Mouse (Mus musculus) embryo, embryonic 9.5 days (tissue): Measurements from ENCODE around the gene Tpsab1.

Source experiments
- DNase-seq: peaks from one replicate; pipeline ENCODE4 v3.0.0-alpha.2; 2017; ENCODE audit errors: extremely low spot score

The Tpsab1 gene

DNA sequence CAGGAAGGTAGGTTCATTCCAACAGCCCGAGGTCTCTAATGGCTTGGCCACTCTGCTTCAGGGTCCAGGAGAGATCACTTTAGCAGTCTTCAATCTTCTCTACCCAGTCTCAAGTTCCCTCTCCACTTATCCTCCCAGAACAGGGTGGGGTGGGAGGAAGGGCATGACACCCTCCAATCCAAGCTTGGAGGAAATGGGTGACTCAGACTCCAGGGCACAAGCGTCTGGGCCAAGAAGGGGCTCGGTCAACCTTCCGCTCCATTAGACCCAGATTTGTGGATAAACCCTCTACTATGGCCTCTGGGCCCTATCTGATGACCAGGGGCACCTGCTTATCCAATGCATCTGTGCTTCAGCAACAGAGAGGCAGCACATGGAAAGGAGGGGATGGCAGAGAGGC is at the start of gene Tpsab1:
Gene Tpsab1 (minus strand): TSS at position 101 of the 400 bp plus-strand sequence.
- DNase-seq: no peak

DNA sequence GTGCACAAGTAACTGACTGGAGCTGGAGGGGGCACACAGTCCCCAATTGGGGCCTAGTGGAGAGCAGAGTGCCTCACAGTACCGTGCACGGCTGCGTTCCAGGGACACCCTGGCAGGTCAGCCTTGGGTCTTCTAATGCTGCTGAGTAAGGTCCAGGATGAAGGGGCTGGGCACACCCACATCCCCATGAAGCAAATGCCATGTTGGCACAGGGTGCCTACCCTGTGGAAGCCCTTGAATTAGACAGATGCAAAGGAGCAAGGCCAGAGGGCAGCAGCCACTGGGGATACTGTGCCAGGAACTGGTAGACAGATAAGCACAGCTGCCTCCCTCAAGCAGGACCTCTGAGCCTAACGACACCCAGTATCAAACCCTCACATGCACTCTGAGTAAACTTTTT is 49.2 kb upstream of the Tpsab1 start:
- no peak for DNase-seq

DNA sequence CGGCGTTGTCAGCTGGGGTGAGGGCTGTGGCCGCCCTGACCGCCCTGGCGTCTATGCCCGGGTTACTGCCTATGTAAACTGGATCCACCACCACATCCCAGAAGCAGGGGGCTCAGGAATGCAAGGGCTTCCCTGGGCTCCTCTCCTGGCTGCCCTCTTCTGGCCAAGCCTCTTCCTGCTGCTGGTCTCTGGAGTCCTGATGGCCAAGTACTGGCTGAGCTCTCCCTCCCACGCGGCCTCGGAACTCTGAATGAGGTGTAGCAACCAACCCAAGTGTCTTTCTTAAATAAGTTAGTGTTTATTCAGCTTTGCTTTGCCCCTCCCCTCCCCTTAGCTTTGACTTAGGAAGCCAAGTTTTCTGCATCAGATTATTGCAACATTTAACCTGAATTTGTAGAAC is 28.6 kb upstream of the Tpsab1 start:
- peak; percentile 32 for DNase-seq

DNA sequence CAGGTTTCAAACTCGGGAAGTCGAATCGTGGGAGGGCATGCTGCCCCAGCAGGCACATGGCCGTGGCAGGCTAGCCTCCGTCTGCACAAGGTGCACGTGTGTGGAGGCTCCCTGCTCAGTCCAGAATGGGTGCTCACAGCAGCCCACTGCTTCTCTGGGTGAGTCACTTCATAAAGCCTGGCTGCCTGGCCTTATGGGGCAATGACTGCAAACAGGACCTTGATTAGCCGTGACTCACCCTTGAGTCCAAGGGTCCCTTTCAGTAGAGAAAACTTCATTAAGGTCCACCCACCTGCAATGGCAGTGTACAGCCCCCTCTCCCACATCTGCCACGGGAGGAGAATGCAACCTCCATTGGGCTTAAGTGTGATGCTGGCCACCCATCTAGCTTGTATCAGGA is 27.1 kb upstream of the Tpsab1 start:
- DNase-seq: no peak

DNA sequence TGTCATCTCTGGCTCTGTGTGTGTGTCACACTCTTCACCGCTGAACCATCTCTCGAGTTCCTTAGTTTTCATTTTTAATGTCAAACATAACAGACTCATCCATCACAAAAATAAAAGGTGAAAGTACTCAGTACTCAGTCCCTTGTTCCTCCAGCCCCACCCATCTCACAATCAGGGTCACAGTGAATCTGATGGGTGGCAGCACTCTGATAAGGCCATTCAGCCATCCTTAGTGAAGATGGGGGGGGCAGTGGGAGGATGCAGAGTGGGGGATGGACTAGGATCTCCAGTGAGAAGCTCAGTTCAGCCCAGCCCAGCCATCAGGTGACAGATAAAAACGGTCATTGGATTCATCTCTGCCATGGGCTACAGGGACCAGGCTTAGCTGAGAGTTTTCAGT is 23.6 kb upstream of the Tpsab1 start, which contains the start of gene Tpsg1:
Gene Tpsg1 (plus strand): TSS at position 301 of the 400 bp plus-strand sequence.
- DNase-seq: no peak

- DNase-seq: no peak
Measured at GRCm38 (mm10) chr17:25366005-25366404, 20.6 kb upstream of the Tpsab1 start, which contains the start of gene Tpsb2. TSS of gene Tpsb2 (plus strand) at chr17:25366305.

- DNase-seq: peak; percentile 55
Measured at GRCm38 (mm10) chr17:25363726-25364125, 18.4 kb upstream of the Tpsab1 start.

DNA sequence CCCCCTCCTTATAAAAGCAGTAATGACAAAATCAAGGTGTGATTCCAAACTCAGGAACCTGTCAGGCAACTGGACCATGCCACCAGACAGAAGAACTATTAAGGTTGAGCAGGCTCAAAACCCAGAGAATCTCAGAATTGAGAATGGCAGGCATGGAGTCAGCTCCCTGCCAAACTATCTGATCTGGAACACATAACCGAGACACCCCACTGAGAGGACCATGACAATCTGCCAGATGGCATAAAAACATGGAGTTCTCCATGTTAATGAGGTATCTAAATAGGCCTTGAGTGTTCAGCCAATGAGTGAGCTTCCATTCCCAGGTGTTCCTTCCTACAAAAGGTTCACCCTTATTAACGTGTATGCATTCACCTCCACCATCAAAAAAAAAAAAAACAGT is 15.9 kb upstream of the Tpsab1 start:
- no peak for DNase-seq

GRCm38 (mm10) chr17:25341490-25341889 is 3.9 kb downstream of the Tpsab1 start:
- no peak for DNase-seq

DNA sequence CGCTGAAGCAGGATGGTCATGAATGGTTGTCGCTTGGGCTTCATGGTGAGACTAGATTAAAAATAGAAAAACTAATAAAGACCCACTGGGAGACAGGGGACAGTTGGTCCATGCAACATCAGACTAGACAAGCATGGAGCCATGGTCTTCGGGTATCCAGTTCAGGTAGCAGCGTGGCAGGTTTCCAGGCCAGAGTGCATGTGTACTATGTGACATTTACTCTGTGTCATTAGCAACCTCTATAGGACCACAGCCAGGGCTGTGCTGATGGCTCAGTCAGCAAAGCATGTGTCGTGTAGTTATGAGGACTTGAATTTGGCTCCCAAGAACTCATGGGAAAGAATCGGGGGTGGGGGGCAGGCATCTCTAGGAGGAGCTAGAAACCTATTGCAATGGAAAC is 5.4 kb downstream of the Tpsab1 start:
- DNase-seq: no peak

DNA sequence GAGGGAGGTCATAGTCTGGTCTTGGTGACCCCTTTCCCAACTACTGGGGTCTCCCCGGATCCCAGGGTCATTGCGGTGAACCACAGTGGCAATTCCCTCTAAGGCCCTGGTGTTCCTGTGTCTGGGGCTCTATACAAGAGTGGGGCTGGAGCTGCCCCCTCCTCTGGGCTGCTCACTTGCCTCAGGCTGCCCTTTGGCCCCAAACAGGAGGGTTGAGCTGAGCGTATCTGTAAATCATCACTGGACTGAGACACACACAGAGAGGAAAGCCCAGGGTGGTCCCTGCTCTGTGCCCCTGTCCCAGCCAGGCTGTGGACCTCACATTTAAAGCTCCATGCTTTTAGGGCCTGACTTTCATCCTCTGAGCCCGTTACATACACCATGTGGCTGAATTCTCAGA is 7.1 kb downstream of the Tpsab1 start:
- no peak for DNase-seq

GRCm38 (mm10) chr17:25333943-25334342 is 11.4 kb downstream of the Tpsab1 start:
- peak; percentile 70 for DNase-seq

DNA sequence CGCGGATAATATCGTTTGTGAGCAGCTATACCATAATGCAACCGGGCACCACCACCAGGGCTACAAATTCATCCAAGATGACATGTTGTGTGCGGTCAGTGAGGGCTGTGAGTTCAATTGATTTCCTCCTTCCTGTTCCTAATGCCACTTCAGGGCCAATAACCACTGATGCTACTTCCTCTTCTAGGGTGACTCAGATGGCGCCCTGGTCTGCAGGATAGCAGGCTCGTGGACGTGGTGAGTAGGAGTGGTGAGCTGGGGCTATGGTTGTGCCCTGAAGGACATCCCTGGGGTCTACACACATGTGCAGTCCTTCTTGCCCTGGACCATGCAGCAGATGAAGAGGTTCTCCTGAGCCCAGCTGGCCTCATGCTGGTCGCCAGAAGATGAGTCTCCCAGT is 13.0 kb downstream of the Tpsab1 start:
- no peak for DNase-seq

- DNase-seq: no peak
Measured at GRCm38 (mm10) chr17:25322930-25323329, 22.4 kb downstream of the Tpsab1 start.

DNA sequence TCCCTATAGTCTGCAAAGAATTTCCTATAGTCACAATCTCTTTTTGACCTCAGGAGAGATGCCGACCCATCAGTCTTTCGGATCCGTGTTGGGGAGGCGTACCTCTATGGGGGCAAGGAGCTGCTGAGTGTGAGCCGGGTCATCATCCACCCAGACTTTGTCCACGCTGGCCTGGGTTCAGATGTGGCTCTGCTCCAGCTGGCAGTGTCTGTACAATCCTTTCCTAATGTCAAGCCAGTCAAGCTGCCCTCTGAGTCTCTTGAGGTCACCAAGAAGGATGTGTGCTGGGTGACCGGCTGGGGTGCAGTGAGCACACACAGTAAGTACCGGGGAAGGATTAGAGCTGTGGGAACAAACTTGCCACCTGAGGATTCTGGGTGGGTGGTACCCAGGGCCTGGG is 24.5 kb downstream of the Tpsab1 start:
- DNase-seq: no peak

DNA sequence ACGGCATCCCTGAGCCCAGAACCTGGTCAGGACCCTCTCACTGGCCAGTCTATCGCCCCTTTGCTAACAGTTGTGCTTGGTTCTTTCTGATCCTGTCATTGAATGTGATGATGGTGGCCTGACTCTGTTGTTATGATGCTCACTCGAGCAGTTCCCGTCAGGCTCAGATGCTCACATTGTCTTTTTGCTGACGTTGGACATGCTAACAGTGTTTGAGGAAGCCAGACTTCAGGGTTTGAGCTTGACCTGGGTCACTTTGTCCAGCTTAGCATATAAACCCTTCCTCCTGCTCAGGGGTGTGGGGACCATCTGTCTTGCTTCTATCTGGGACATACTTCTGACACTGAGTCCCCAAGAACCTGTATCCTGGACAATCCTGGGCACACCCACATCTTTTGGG is 27.0 kb downstream of the Tpsab1 start, which contains the start of gene Prss29:
Gene Prss29 (plus strand): TSS at position 301 of the 400 bp plus-strand sequence.
- no peak for DNase-seq

DNA sequence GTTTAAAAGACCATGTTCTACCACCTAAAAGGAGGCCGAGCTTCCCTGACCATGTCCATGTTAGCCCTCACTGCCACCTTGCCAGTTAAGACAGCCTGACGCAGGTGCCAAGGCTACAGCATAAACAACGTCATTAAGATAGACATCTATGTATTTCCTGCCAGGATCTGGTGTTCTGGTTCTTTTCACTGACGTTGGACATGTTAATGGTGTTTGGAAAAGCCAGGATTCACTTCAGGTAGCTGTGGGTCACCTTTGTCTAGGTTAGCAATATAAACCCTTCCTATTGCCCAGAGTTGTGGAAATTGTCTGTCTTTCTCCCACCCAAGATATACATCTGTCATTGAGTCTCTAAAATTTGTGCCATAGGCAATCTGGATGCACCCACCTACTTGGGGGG is 37.0 kb downstream of the Tpsab1 start, which contains the start of gene Prss28:
Gene Prss28 (plus strand): TSS at position 301 of the 400 bp plus-strand sequence.
- no peak for DNase-seq

DNA sequence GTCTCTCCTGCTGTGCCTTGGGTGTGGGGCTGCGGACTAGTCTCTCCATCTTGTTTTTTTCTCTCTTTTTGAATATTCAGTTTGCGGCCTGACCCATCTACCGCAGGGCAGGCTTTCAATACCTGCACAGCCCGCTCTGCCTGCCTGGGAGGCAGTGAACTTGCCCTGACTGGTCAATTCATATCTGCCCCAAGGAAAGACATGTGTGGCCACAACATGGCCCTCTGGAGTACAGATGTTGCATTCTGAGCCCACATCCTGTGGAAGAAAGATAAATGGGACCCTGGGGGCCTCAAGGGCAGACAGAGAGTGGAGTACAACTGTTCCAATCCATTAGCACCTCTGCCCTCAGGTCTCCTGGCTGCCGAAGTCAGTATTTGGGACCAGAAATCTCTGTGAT is 47.3 kb downstream of the Tpsab1 start, which contains the start of gene Prss34:
Gene Prss34 (plus strand): TSS at position 301 of the 400 bp plus-strand sequence.
- no peak for DNase-seq

GRCm38 (mm10) chr17:25294111-25294510 is 51.3 kb downstream of the Tpsab1 start:
- DNase-seq: no peak

- no peak for DNase-seq
Measured at GRCm38 (mm10) chr17:25293495-25293894, 51.9 kb downstream of the Tpsab1 start.
